ENCODE assay signal across 23 mouse cellular contexts in genomic region chr14:99294424-99294823, GRCm38 (mm10).
"Had no signal": no experiment of that assay in that cellular context is flagged by ENCODE, and none has a peak within 500 bp of the region (broad histone marks: within the 10 kb centered on the region; RNA-seq: fewer than 3 reads in every experiment).

No protein-coding gene starts in this region.

- H3K36me3 ChIP-seq: heart, embryonic 13.5 days; heart, embryonic 15.5 days; hindbrain, embryonic 13.5 days; hindbrain, embryonic 15.5 days; kidney, embryonic 15.5 days; limb, embryonic 13.5 days; limb, embryonic 15.5 days; liver, embryonic 12.5 days had no signal

- H3K27ac ChIP-seq: heart, embryonic 13.5 days; heart, embryonic 15.5 days; hindbrain, embryonic 13.5 days; hindbrain, embryonic 15.5 days; hindbrain, postnatal 0 days; kidney, embryonic 15.5 days; kidney, postnatal 0 days; limb, embryonic 13.5 days; limb, embryonic 15.5 days; liver, embryonic 12.5 days had no signal

- H3K27me3 ChIP-seq: heart, embryonic 15.5 days had no signal

- H3K4me3 ChIP-seq: heart, embryonic 13.5 days; heart, embryonic 15.5 days; hindbrain, embryonic 13.5 days; hindbrain, embryonic 15.5 days; kidney, embryonic 15.5 days; limb, embryonic 13.5 days; limb, embryonic 15.5 days; liver, embryonic 12.5 days had no signal

- DNase-seq: gastrocnemius, postnatal 14 days; gastrocnemius, postnatal 36 days; heart, adult 18-20 months; heart, postnatal 14 days; heart, postnatal 36 days; kidney, adult 11 months; kidney, adult 2 months; kidney, adult 9 months; kidney, postnatal 14 days; kidney, postnatal 36 days; layer of hippocampus, adult 9-11 months; layer of hippocampus, postnatal 36 days; left cerebral cortex, postnatal 4 days had no signal

- H3K4me1 ChIP-seq: limb, embryonic 13.5 days had no signal
